Mouse (Mus musculus): ENCODE results near the gene Gjb4. TPM values are rescaled to one million over a fixed set of nuclear protein-coding genes. Genes with fewer than 3 reads are reported as not detected.

Gene Gjb4
- polyA plus RNA-seq, 1 experiment from 2014 or later = not detected

DNA sequence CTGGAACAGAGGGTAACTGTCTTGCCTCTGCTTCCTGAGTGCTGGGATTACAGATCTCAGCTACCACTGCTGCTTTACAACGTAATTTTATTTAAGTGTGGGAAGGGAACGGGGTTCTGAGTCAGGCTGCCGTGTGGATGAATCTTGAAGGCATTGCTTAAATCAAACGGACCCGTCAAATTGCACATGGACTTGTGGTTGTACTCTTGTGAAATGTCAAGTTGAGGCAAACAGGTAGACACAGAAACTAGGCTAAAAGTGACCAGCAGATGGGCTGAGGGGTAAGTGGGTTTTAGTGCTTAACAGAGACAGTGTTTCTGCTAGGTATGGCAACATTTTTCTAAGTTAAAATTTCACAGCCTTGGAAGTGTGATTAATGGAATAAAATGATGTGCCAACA is 16.2 kb downstream of the Gjb4 start:
- Histone ChIP-seq H3K4me1 (0 out of 2 replicates have a peak, but pooled peaks cover 2% of the 10 kb centered on the region), H3K27me3 (peaks cover 8% of the 10 kb centered on the region), H3K27ac (no peak overlapping the region), H3K4me3 (replicated peaks) (no peak overlapping the region), H3K9me3 (no peaks in the 10 kb centered on the region), H3K4me2 (no peak overlapping the region), H3K36me3 (replicated peaks) (no peaks in the 10 kb centered on the region), H3K9ac (no peak overlapping the region)
- ATAC-seq (ENCODE audit: low FRiP score) = no peak
- WGBS = 89% methylated on average over 5 of the region's 5 CpGs

- no peak for ATAC-seq (ENCODE audit: low FRiP score)
- Histone ChIP-seq H3K27me3 (peaks cover 35% of the 10 kb centered on the region), H3K4me2 (no peak overlapping the region), H3K4me1 (peaks cover 18% of the 10 kb centered on the region), H3K4me3 (replicated peaks) (no peak overlapping the region), H3K36me3 (replicated peaks) (no peaks in the 10 kb centered on the region), H3K9me3 (no peaks in the 10 kb centered on the region), H3K27ac (no peak overlapping the region), H3K9ac (no peak overlapping the region)
- WGBS = 42% methylated on average over 5 of the region's 5 CpGs
These were observed 18.9 kb downstream of the Gjb4 start for GRCm38 (mm10) chr4:127334870-127335504.

DNA sequence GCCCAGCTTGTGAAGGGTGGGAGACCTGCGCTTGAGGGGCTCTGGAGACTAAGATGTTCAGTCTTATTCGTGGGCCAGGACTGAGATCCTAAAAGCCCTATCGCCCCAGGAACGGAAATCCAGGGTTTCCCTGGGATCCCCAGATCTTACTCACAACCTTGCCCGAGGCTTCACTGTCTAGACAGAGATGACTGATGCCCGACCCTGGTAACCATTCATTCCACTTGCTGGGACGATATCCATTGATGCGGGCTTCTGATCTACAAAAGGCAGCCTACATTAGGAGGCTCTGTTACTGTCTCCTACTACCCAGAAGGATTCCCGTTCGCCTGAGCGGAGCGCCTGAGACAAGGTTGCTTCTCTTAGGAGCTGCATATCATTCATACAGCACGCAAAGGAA is 22.7 kb downstream of the Gjb4 start:
- Histone ChIP-seq H3K9ac (no peak overlapping the region), H3K36me3 (replicated peaks) (no peaks in the 10 kb centered on the region), H3K4me2 (no peak overlapping the region), H3K4me3 (replicated peaks) (no peak overlapping the region), H3K4me1 (peaks cover 26% of the 10 kb centered on the region), H3K9me3 (no peaks in the 10 kb centered on the region), H3K27ac (no peak overlapping the region), H3K27me3 (peaks cover 66% of the 10 kb centered on the region)
- 20% methylated on average over 13 of the region's 13 CpGs for WGBS
- ATAC-seq (ENCODE audit: low FRiP score) = no peak

- ATAC-seq (ENCODE audit: low FRiP score) = no peak
- Histone ChIP-seq H3K27ac (no peak within 1 kb of the TSS), H3K4me1 (peaks cover 26% of the 10 kb centered on the region), H3K9me3 (no peaks in the 10 kb centered on the region), H3K9ac (no peak within 1 kb of the TSS), H3K36me3 (replicated peaks) (no peaks in the 10 kb centered on the region), H3K4me2 (peak within 1 kb of the TSS; percentile 43), H3K4me3 (replicated peaks) (peak within 1 kb of the TSS; percentile 20), H3K27me3 (peaks cover 72% of the 10 kb centered on the region)
- whole genome bisulfite sequencing = 2% methylated on average over 48 of the region's 49 CpGs
These were observed 23.4 kb downstream of the Gjb4 start, which contains the start of gene Gjb3 for GRCm38 (mm10) chr4:127330181-127331100. Gjb3 (minus strand) TSS chr4:127330844.

DNA sequence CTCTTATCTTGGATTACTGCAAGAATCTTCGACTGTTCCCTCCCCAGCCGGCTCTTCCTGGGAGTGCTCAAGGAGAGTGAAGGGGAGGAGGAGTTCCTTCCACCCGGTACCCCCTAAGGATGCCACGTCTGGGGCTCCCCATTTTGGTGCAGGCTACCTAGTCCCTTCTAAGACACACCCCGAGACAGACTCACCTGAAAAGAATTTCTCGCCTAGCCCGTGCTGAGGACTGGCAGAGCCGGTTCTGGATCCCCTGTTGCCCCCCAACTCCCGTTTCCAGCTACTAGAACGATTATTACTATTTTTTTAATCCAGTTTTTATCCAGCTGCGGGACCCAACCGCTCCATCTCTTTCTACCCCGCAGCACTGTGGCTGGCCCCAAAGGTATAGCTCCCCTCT is 24.1 kb downstream of the Gjb4 start:
- Histone ChIP-seq H3K9me3 (no peaks in the 10 kb centered on the region), H3K9ac (no peak overlapping the region), H3K4me2 (peak overlapping the region; percentile 43), H3K27me3 (peaks cover 78% of the 10 kb centered on the region), H3K4me3 (replicated peaks) (peak overlapping the region; percentile 20), H3K36me3 (replicated peaks) (no peaks in the 10 kb centered on the region), H3K27ac (no peak overlapping the region), H3K4me1 (peaks cover 26% of the 10 kb centered on the region)
- WGBS = under 1% methylated on average over 13 of the region's 13 CpGs
- ATAC-seq (ENCODE audit: low FRiP score) = no peak

- H3K27me3 ChIP-seq = peaks cover 82% of the 10 kb centered on the region
- WGBS = 18% methylated on average over 3 of the region's 3 CpGs
- no peak overlapping the region for H3K4me2 ChIP-seq
- no peak for ATAC-seq (ENCODE audit: low FRiP score)
- no peaks in the 10 kb centered on the region for H3K9me3 ChIP-seq
- peaks cover 26% of the 10 kb centered on the region for H3K4me1 ChIP-seq
- H3K27ac ChIP-seq = no peak overlapping the region
- no peak overlapping the region for H3K9ac ChIP-seq
- H3K36me3 ChIP-seq (replicated peaks) = no peaks in the 10 kb centered on the region
- no peak overlapping the region for H3K4me3 ChIP-seq (replicated peaks)
These were observed 24.8 kb downstream of the Gjb4 start for GRCm38 (mm10) chr4:127329046-127329445.

DNA sequence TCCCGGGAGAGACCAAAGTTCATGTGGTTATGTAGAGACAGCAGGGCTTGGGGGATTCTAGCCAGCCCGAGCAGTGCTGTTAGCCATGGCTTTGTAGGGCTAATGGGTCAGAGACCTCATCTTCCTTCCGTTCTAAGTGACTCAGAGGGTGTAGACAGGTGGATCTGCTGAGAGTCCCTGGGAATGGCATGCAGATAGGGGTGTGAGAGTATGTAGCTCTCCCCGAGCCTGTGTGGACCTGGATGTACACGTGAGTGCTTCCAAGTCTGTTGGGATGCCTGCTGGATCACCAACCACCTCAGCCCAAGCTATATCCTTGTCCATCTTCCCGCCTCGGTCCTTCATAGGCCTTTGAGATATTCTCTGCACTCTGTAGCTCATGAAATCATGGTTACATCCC is 25.5 kb downstream of the Gjb4 start:
- H3K27me3 ChIP-seq = peaks cover 80% of the 10 kb centered on the region
- WGBS = 71% methylated on average over 7 of the region's 7 CpGs

GRCm38 (mm10) chr4:127327749-127328148 is 26.1 kb downstream of the Gjb4 start:
- H3K4me3 ChIP-seq (replicated peaks) = no peak overlapping the region
- peaks cover 77% of the 10 kb centered on the region for H3K27me3 ChIP-seq
- ATAC-seq (ENCODE audit: low FRiP score) = no peak

More for the DNA sequence above, 25.5 kb downstream of the Gjb4 start:
- Histone ChIP-seq H3K36me3 (replicated peaks) (no peaks in the 10 kb centered on the region), H3K4me1 (peaks cover 24% of the 10 kb centered on the region), H3K4me3 (replicated peaks) (no peak overlapping the region), H3K27ac (no peak overlapping the region), H3K4me2 (no peak overlapping the region), H3K9ac (no peak overlapping the region), H3K9me3 (no peaks in the 10 kb centered on the region)
- no peak for ATAC-seq (ENCODE audit: low FRiP score)

DNA sequence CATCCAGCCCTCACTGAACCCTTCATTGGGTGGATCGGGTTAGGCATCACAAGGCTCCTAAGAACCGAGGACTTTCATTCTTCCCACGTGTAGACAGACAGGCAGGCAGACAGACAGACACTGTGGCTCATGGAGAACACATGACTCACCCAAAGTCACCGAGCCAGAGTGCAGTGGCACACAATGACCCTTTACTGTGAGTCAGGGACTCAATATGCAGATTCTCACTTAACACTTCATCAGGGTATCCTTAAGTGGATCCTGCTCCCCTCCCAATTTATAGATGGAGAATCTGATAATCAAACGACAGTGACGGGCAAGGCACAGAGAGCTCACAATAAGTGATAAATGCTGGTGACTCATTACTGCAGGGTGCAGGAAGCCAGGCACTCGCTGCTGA is 26.6 kb downstream of the Gjb4 start:
- Histone ChIP-seq H3K27ac (no peak overlapping the region), H3K9ac (no peak overlapping the region), H3K4me3 (replicated peaks) (no peak overlapping the region), H3K4me1 (peaks cover 24% of the 10 kb centered on the region), H3K36me3 (replicated peaks) (no peaks in the 10 kb centered on the region), H3K27me3 (peaks cover 72% of the 10 kb centered on the region), H3K4me2 (no peak overlapping the region), H3K9me3 (no peaks in the 10 kb centered on the region)
- ATAC-seq (ENCODE audit: low FRiP score) = no peak
- 75% methylated on average over 7 of the region's 7 CpGs for WGBS

More at GRCm38 (mm10) chr4:127327749-127328148, 26.1 kb downstream of the Gjb4 start:
- H3K4me1 ChIP-seq = peaks cover 24% of the 10 kb centered on the region
- no peak overlapping the region for H3K4me2 ChIP-seq
- no peak overlapping the region for H3K27ac ChIP-seq
- H3K36me3 ChIP-seq (replicated peaks) = no peaks in the 10 kb centered on the region
- 81% methylated on average over 6 of the region's 6 CpGs for WGBS
- H3K9me3 ChIP-seq = no peaks in the 10 kb centered on the region
- no peak overlapping the region for H3K9ac ChIP-seq

DNA sequence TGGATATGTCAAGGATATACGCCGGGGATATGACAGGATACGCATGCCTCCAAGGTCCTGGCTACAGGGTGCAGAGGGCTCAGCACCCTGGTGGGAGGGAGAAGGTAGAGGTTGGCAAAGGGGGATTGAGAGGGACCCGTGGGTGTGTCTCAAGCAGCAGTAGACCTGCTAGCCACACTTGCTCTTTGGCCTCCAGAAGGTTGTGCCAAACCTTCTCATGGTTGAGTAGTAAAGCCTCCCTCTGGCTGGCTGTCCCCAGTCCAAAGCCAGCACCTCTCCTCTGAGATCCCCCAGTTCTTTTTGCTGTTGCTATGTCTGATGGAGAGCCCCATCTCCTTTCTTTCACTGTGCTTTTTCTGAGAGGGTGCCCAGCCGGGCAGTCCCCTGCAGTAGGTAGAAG is 28.6 kb downstream of the Gjb4 start:
- Histone ChIP-seq H3K4me2 (no peak overlapping the region), H3K9me3 (no peaks in the 10 kb centered on the region), H3K4me3 (replicated peaks) (no peak overlapping the region), H3K9ac (no peak overlapping the region), H3K4me1 (peaks cover 12% of the 10 kb centered on the region), H3K27me3 (peaks cover 52% of the 10 kb centered on the region), H3K27ac (no peak overlapping the region), H3K36me3 (replicated peaks) (no peaks in the 10 kb centered on the region)
- WGBS = 86% methylated on average over 5 of the region's 5 CpGs
- ATAC-seq (ENCODE audit: low FRiP score) = no peak

- H3K9ac ChIP-seq = no peak overlapping the region
- no peak overlapping the region for H3K27ac ChIP-seq
- WGBS = 3% methylated on average over 6 of the region's 6 CpGs
- H3K27me3 ChIP-seq = peaks cover 47% of the 10 kb centered on the region
- H3K4me2 ChIP-seq = no peak overlapping the region
- no peaks in the 10 kb centered on the region for H3K9me3 ChIP-seq
- peaks cover 6% of the 10 kb centered on the region for H3K4me1 ChIP-seq
- ATAC-seq (ENCODE audit: low FRiP score) = peak; percentile 75; the same call in 1 of the 2 replicates
- H3K4me3 ChIP-seq (replicated peaks) = no peak overlapping the region
- H3K36me3 ChIP-seq (replicated peaks) = no peaks in the 10 kb centered on the region
These were observed 29.1 kb downstream of the Gjb4 start for GRCm38 (mm10) chr4:127324759-127325158.

DNA sequence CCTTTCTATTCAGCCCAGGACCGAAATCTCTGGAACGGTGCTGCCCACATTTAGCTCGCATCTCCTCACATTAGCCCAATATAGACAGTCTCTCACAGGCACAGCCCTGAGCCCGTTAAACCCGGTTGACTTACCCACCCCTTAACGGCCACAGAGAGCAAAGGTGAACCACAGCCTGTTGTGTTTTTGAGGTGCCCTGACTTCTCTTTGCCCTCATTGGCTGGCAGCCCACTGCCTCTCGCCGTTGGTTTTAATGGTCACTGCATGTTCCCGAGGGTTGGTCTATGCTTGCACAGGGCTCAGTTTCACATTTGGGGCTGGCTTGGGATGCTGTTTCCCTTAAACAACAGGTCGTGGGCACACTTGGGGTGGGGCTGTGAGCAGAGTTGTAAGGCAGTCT is 29.6 kb downstream of the Gjb4 start:
- no peak overlapping the region for H3K4me3 ChIP-seq (replicated peaks)
- no peak overlapping the region for H3K9ac ChIP-seq
- no peaks in the 10 kb centered on the region for H3K36me3 ChIP-seq (replicated peaks)
- H3K4me1 ChIP-seq = peaks cover 2% of the 10 kb centered on the region
- peaks cover 42% of the 10 kb centered on the region for H3K27me3 ChIP-seq
- ATAC-seq (ENCODE audit: low FRiP score) = no peak
- 80% methylated on average over 10 of the region's 10 CpGs for WGBS
- no peaks in the 10 kb centered on the region for H3K9me3 ChIP-seq
- no peak overlapping the region for H3K27ac ChIP-seq
- no peak overlapping the region for H3K4me2 ChIP-seq

All from forebrain, embryonic 12.5 days (tissue).